ENCODE assay signal across 23 mouse cellular contexts in the genomic region with DNA sequence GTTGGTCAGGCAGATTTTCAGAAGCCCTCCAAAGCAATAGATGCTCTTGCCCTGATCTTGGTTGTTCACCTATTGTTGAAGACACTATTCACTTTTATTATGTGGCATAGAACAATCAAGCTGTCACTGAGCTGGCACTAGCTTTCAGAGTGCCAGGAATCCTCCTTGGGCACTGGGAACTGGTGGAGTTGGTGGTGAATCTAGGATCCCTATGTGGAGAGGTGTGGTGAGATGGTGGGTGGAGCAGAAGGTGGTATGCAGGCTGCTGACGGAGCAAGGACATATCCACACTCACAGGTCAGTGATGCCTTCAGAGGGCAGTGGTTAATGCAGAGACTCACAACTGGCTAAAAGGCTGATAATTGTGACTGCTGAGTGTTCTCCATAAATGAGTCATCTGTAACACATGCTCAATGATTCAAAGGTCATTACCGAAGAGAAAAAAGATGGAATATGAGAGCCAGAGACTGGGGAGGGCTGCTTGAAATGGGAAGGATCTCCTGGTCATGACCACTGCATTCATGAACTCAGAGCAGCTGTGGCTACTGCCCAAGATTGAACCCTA.
A peak's percentile ranks its signal among the peaks of the same experiment; 100 is the strongest.
DNase-seq lines count a peak whose midpoint lies in the region; ATAC-seq and TF ChIP-seq lines count a peak whose summit lies in the region.
"Had no signal": no experiment of that assay in that cellular context is flagged by ENCODE, and none has a peak within 500 bp of the region (broad histone marks: within the 10 kb centered on the region; RNA-seq: fewer than 3 reads in every experiment).

No protein-coding gene starts in this region.

- DNase-seq in adrenal gland, adult (ENCODE audit: inconsistent age in 2 of 2, low spot score in 1 of 2): peak; percentile 14 to 72
- DNase-seq in adrenal gland, postnatal 25 days: no peak
- peak; percentile 22 for DNase-seq in NIH3T3 (ENCODE audit: low read depth)
- no peak for DNase-seq in testis, postnatal 10 days (ENCODE audit: low spot score)
- DNase-seq: adrenal gland, adult 8-10 months; cerebellum, adult 11-12 months; cerebellum, adult 9-10 months; cerebellum, postnatal 25 days; gastrocnemius, postnatal 10 days; heart, adult 2 months; heart, postnatal 14 days; kidney, adult 8-10 months had no signal

- no peaks in the 10 kb centered on the region for H3K27me3 ChIP-seq in intestine, postnatal 0 days (replicated peaks; ENCODE audit: control insufficient read depth, insufficient read depth, low read length)
- no peaks in the 10 kb centered on the region for H3K27me3 ChIP-seq in intestine, embryonic 16.5 days (replicated peaks; ENCODE audit: control insufficient read depth, insufficient read depth, low read length)
- no peaks in the 10 kb centered on the region for H3K27me3 ChIP-seq in forebrain, embryonic 15.5 days
- H3K27me3 ChIP-seq: embryonic facial prominence, embryonic 13.5 days; forebrain, embryonic 13.5 days; heart, embryonic 15.5 days; intestine, embryonic 15.5 days had no signal

- H3K27ac ChIP-seq in intestine, postnatal 0 days (ENCODE audit: low read depth, low read length): no peak overlapping the region
- no peak overlapping the region for H3K27ac ChIP-seq in intestine, embryonic 16.5 days (ENCODE audit: low read length)
- H3K27ac ChIP-seq in forebrain, embryonic 15.5 days (replicated peaks): no peak overlapping the region
- H3K27ac ChIP-seq: embryonic facial prominence, embryonic 13.5 days; forebrain, embryonic 13.5 days; heart, adult 2 months; heart, embryonic 15.5 days; hindbrain, embryonic 10.5 days; hindbrain, embryonic 14.5 days; intestine, embryonic 15.5 days had no signal

- H3K9ac ChIP-seq in intestine, postnatal 0 days (ENCODE audit: low read depth, low read length): no peak overlapping the region
- no peak overlapping the region for H3K9ac ChIP-seq in intestine, embryonic 16.5 days (ENCODE audit: low read depth, low read length)
- H3K9ac ChIP-seq in forebrain, embryonic 15.5 days (replicated peaks): no peak overlapping the region
- H3K9ac ChIP-seq: embryonic facial prominence, embryonic 13.5 days; forebrain, embryonic 13.5 days; heart, embryonic 15.5 days; hindbrain, embryonic 14.5 days; intestine, embryonic 15.5 days had no signal

- no peaks in the 10 kb centered on the region for H3K9me3 ChIP-seq in intestine, postnatal 0 days (ENCODE audit: control insufficient read depth)
- H3K9me3 ChIP-seq in intestine, embryonic 16.5 days (ENCODE audit: control insufficient read depth, low read length): no peaks in the 10 kb centered on the region
- H3K9me3 ChIP-seq in forebrain, embryonic 15.5 days: no peaks in the 10 kb centered on the region
- H3K9me3 ChIP-seq: embryonic facial prominence, embryonic 13.5 days; forebrain, embryonic 13.5 days; heart, embryonic 15.5 days; hindbrain, embryonic 10.5 days; intestine, embryonic 15.5 days had no signal

- no peak for TF ChIP-seq CTCF in intestine, postnatal 0 days (IDR thresholded peaks at IDR 0.05; ENCODE audit: low read depth)

- WGBS in intestine, postnatal 0 days: 53% methylated on average over 2 of the region's 2 CpGs
- WGBS in intestine, embryonic 16.5 days: 86% methylated on average over 2 of the region's 2 CpGs
- 92% methylated on average over 2 of the region's 2 CpGs for WGBS in forebrain, embryonic 15.5 days

- ATAC-seq in intestine, postnatal 0 days: peak; percentile 88
- ATAC-seq in intestine, embryonic 16.5 days: no peak
- ATAC-seq in forebrain, embryonic 15.5 days (replicated peaks): no peak
- ATAC-seq: activated CD4-positive, CD25-positive, alpha-beta regulatory T cell, adult 4 months; forebrain, embryonic 13.5 days; intestine, embryonic 15.5 days had no signal

- no peaks in the 10 kb centered on the region for H3K4me1 ChIP-seq in intestine, postnatal 0 days (replicated peaks; ENCODE audit: control insufficient read depth, insufficient read depth, low read length)
- H3K4me1 ChIP-seq in intestine, embryonic 16.5 days (ENCODE audit: control insufficient read depth, insufficient read depth, low read length): no peaks in the 10 kb centered on the region
- H3K4me1 ChIP-seq in forebrain, embryonic 15.5 days: no peaks in the 10 kb centered on the region
- H3K4me1 ChIP-seq: embryonic facial prominence, embryonic 13.5 days; forebrain, embryonic 13.5 days; heart, embryonic 15.5 days; hindbrain, embryonic 10.5 days; intestine, embryonic 15.5 days had no signal

- H3K4me3 ChIP-seq in intestine, postnatal 0 days (ENCODE audit: low read depth, low read length): no peak overlapping the region
- H3K4me3 ChIP-seq in intestine, embryonic 16.5 days (ENCODE audit: low read length): no peak overlapping the region
- no peak overlapping the region for H3K4me3 ChIP-seq in forebrain, embryonic 15.5 days
- H3K4me3 ChIP-seq: embryonic facial prominence, embryonic 13.5 days; forebrain, embryonic 13.5 days; heart, adult 2 months; heart, embryonic 15.5 days; hindbrain, embryonic 10.5 days; intestine, embryonic 15.5 days had no signal

- no peak overlapping the region for H3K4me2 ChIP-seq in intestine, postnatal 0 days (replicated peaks; ENCODE audit: low read depth)
- no peak overlapping the region for H3K4me2 ChIP-seq in intestine, embryonic 16.5 days (ENCODE audit: low read depth, low read length)
- no peak overlapping the region for H3K4me2 ChIP-seq in forebrain, embryonic 15.5 days (replicated peaks)
- H3K4me2 ChIP-seq: embryonic facial prominence, embryonic 13.5 days; forebrain, embryonic 13.5 days; heart, embryonic 11.5 days; heart, embryonic 15.5 days; hindbrain, embryonic 14.5 days; intestine, embryonic 15.5 days had no signal

- H3K36me3 ChIP-seq in intestine, postnatal 0 days (ENCODE audit: control insufficient read depth, insufficient read depth): no peaks in the 10 kb centered on the region
- no peaks in the 10 kb centered on the region for H3K36me3 ChIP-seq in intestine, embryonic 16.5 days (ENCODE audit: control insufficient read depth, insufficient read depth, low read length)
- no peaks in the 10 kb centered on the region for H3K36me3 ChIP-seq in forebrain, embryonic 15.5 days
- H3K36me3 ChIP-seq: embryonic facial prominence, embryonic 13.5 days; hindbrain, embryonic 10.5 days; intestine, embryonic 15.5 days had no signal

Comparison
In these comparisons a context has a peak if more than half of its experiments do, and no peak if none do; other contexts are left out.
1. DNase-seq: peak in adrenal gland, adult (2 of 2) and NIH3T3 (single experiment); none in adrenal gland, postnatal 25 days (single experiment) and testis, postnatal 10 days (single experiment).